Mouse (Mus musculus) left cerebral cortex, postnatal 14 days (tissue): ENCODE data around the gene Ddit4. TPM values are rescaled to one million over a fixed set of nuclear protein-coding genes. Genes with fewer than 3 reads are reported as not detected.
A peak's percentile ranks its signal among the peaks of the same experiment; 100 is the strongest.
"Not testable (repeated sequence)": the region's sequence is repeated elsewhere in the genome, so short reads cannot be mapped to it uniquely, and the experiment has no call there.

Experiments used
- DNase-seq, 2 experiments: peaks; one replicate each; pipeline ENCODE4 v3.0.0; 2021 to 2022; ENCODE audit warnings: low spot score in 2 of 2, mixed read lengths in 1 of 2
- intact Hi-C: fragments of 180-260 bp; cut with DNase I; formaldehyde crosslinking; loops from one replicate; pipeline ENCODE4 v1.15.1; 2025
- long read RNA-seq, 2 experiments: library from polyadenylated mRNA; stranded (forward); transcript quantifications; one replicate each; pipeline ENCODE4 v2.0.0; 2021
- total RNA-seq, 2 experiments: library from RNA; stranded (reverse); gene quantifications; 2 replicates each; pipeline ENCODE4 v1.2.3; 2021

The Ddit4 gene
- total RNA-seq = 10 to 100 TPM; 52.5 to 76.3 TPM
- long read RNA-seq, experiment 1, partial matches to known transcripts = 0 of 2 reads
- long read RNA-seq, experiment 1, other reads (novel, unspliced or antisense) = 1 of 2 reads
- long read RNA-seq, experiment 2, partial matches to known transcripts = 0 of 7 reads
- long read RNA-seq, experiment 2, other reads (novel, unspliced or antisense) = 3 of 7 reads

DNA sequence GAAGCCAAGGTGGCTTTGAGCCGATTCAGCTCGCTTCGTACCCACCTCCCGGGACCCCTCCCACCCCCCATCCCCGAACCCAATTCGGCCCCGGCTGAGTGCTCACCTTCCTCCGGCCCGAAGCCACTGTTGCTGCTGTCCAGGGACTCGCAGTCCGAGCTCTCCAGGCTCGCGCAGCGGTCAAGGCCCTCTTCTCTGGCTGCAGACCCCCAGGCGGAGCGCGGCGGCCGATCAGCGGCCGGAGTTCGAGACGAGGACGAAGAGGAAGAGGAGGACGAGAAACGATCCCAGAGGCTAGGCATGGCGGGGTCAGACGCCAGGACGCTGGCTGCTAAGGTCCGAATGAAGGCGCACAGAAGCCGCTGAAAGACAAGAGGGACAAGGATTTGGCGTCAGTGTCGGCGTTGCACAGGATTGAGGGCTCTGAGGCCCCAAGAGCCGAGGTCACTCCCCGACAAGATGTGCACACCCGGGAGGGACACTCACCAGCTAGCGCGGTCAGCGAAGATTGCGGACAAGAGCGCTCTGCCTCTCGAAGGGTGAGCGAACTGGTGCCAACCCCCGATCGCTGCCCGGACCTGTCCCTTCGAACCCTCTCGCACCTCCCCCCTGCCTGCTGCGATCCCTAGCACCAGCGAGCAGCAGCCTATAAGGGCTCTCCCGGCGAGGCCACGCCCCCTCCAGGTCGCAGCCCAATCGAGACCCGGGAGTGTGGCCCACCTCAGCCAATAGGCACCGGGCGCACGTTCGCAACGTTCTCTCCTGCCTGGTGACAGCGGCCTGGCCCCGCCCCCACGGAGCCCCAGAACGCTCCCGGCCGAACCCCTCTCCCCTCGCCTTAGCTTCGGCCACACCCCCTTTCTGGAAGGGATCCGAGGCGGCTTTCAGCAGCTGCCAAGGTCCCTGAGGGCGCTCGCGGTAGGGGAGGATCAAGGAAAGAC lies at the start of gene Ddit4:
Gene Ddit4 (minus strand): TSS at position 624 of the 941 bp plus-strand sequence.
- peak; percentile 100 for DNase-seq
- intact Hi-C loops = no loop called here

DNA sequence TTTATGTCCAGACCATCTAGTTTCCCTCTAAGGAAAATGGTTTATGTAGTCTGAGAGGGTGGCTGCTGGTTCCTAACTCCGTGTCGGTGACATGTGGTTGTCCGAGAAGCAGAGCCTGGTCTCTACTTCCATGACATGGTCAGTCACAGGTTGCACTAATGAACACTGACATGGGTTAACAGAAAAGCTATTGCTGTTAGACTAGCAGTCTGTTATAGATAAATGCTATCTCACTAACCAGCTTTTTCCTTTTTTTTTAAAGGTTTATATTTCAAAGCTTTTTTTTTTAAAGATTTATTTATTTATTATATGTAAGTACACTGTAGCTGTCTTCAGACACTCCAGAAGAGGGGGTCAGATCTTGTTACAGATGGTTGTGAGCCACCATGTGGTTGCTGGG lies 47.4 kb upstream of the Ddit4 start:
- intact Hi-C loops = loop anchor here (10.0 kb wide), 1 partner anchor 246 kb away; no protein-coding TSS in a partner anchor
- DNase-seq = no peak

DNA sequence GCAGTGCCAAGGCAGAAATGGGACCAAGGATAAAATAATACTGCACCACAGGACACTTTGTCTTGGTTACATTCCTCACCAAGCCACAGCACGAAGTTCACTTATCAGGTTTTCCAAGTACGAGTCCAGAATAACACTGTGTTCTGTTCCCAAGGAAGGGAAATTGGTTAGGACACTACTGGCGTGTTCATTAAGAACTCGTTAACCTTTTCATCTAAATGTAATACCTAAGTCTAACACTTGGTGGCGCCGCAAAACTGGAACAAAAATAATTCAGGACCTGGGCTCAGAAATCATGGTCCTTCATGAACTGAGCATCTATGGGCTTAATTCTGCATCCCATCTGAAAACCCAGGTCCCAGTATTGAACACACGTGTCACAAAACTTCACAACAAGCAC lies 46.0 kb upstream of the Ddit4 start:
- DNase-seq = peak; percentile 79 to 85
- intact Hi-C loops = loop anchor here (10.0 kb wide), 1 partner anchor 247 kb away; no protein-coding TSS in a partner anchor

- intact Hi-C loops = loop anchor here (10.0 kb wide), 1 partner anchor 249 kb away; no protein-coding TSS in a partner anchor
- DNase-seq = no peak
Measured at GRCm38 (mm10) chr10:59995889-59996288, 44.3 kb upstream of the Ddit4 start.

DNA sequence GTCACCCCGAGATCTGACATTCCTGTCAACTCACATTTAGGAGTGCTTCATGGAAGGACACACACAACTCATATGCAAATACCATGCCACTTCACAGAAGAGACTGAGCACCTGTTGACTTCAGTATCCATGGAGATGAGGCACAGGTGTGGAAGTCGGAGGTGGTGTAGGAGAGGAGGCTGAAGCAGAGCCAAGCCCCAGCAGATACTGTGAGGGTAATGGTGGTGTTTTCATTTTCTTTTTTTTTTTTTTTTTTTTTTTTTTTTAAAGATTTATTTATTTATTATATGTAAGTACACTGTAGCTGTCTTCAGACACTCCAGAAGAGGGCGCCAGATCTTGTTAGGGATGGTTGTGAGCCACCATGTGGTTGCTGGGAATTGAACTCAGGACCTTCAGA lies 42.2 kb upstream of the Ddit4 start:
- DNase-seq = not testable (repeated sequence)

DNA sequence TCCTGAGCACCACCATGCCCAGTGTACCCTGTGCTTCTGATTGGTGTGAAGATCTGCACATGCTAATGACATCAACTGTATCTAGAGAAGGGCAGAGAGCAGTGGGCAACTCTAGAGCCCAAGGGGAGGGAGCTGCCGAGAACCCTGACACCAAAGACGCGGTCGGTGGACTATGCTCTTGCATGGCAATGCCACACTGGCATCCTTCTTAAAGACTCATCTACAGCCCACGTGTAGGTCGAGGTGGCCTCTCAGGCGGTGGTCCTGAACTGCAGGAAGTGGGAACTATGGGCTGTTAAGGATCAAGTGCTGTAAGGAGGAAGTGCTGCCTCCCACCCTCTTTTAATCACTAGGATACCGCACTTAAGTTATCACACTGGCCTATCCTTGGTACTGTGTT lies 40.4 kb upstream of the Ddit4 start:
- DNase-seq = no peak
- intact Hi-C loops = loop anchor here (10.0 kb wide), 1 partner anchor 253 kb away; no protein-coding TSS in a partner anchor

More for the DNA sequence above, 42.2 kb upstream of the Ddit4 start:
- intact Hi-C loops = loop anchor here (10.0 kb wide), 1 partner anchor 251 kb away; no protein-coding TSS in a partner anchor

DNA sequence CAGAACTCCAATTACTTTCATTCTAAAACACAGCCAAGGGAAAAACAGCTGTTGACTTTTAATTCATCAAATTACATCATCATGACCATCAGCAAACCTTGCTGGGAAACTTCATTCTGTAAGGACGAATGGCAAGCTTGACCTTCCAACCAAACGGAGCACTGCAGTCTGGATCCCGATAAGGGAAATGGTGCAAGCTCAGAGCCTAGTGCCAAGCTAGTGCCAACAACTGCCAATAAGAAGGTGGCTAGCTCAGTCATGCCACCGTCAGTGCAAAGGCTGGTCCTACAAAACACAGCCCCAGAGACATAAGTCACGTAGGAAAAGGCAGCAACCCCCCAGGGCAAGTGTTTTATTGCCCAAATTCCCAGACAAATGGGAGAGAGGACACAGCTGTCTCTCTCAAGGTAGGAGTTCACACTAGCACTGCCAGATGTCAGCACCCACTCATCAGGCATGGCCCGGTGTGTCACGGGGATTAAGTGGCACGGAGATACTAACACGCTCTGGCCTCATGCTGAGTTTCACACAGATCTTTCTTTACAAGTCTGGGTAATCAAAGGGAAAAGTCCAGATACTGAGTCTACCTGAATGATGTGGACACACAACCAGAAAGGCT lies 39.7 kb upstream of the Ddit4 start:
- no peak for DNase-seq
- intact Hi-C loops = loop anchor here (10.0 kb wide), 1 partner anchor 253 kb away; no protein-coding TSS in a partner anchor

DNA sequence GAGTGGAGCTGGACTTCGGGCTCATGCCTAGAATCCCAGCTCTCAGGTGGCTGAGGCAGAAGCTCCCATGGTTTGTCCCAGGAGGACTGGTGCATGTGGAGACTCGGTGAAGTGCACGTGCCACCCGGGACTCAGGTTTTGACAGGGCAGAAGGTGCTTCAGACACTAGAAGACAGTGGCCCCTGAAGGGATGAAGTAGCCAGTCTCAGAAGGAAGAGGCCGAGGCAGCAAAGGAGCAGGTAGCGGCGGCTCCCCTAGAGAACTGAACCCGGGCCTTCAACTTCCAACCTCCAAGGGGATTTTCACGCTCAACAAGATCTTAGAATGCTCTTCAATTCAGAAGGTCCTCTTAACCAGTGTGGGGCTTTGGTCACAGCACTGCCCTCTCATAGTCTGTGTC lies 38.8 kb upstream of the Ddit4 start:
- intact Hi-C loops = loop anchor here (10.0 kb wide), 1 partner anchor 254 kb away; no protein-coding TSS in a partner anchor
- DNase-seq = no peak

GRCm38 (mm10) chr10:59988036-59988435 lies 36.4 kb upstream of the Ddit4 start:
- intact Hi-C loops = no loop called here
- DNase-seq = no peak

GRCm38 (mm10) chr10:59982379-59982873 lies 30.8 kb upstream of the Ddit4 start:
- no peak for DNase-seq
- intact Hi-C loops = loop anchor here (5.0 kb wide), 1 partner anchor 90 kb away; no protein-coding TSS in a partner anchor

DNA sequence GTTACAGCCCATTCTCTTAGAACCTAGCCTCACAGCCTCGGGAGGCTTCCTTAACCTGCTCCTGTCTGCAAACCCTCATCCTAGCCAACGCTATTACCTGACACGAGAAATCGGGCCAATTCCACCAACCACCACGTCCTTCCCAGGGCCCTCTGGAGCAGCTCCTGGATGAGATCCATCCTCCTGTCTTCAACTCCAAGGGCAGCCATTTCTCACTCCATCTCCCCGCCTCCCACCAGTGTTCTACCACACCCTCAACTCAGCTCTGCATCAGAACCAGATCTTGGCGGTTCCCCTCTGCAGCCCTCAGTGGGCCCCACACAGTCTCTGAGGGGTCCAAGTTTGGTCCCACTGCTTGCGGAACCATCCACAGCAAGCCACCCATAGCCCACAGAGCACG lies 30.2 kb upstream of the Ddit4 start:
- intact Hi-C loops = loop anchor here (5.0 kb wide), 1 partner anchor 89 kb away; no protein-coding TSS in a partner anchor
- no peak for DNase-seq

DNA sequence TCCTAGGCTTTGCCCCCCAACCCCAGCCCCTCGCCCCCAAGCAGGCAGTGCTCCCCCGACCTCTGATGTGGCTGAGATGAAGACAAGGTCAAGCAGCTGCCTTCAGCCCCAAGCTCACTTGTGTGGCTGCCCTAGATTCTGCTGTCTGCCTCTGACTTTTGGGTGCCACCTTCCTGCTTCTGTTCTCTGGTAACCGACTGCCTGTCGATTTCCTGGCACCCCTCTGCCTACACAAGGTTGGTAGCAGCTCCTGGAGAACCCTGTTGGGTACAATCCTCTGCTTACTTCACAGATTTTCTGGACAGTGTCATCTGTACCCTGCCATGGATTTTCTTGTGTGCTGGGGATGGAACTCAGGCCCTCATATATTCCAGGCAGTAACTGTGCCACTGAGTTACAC lies 29.7 kb upstream of the Ddit4 start:
- intact Hi-C loops = loop anchor here (5.0 kb wide), 1 partner anchor 89 kb away; no protein-coding TSS in a partner anchor
- no peak for DNase-seq

GRCm38 (mm10) chr10:59980815-59981244 lies 29.2 kb upstream of the Ddit4 start:
- no peak for DNase-seq
- intact Hi-C loops = loop anchor here (5.0 kb wide), 1 partner anchor 89 kb away; no protein-coding TSS in a partner anchor

DNA sequence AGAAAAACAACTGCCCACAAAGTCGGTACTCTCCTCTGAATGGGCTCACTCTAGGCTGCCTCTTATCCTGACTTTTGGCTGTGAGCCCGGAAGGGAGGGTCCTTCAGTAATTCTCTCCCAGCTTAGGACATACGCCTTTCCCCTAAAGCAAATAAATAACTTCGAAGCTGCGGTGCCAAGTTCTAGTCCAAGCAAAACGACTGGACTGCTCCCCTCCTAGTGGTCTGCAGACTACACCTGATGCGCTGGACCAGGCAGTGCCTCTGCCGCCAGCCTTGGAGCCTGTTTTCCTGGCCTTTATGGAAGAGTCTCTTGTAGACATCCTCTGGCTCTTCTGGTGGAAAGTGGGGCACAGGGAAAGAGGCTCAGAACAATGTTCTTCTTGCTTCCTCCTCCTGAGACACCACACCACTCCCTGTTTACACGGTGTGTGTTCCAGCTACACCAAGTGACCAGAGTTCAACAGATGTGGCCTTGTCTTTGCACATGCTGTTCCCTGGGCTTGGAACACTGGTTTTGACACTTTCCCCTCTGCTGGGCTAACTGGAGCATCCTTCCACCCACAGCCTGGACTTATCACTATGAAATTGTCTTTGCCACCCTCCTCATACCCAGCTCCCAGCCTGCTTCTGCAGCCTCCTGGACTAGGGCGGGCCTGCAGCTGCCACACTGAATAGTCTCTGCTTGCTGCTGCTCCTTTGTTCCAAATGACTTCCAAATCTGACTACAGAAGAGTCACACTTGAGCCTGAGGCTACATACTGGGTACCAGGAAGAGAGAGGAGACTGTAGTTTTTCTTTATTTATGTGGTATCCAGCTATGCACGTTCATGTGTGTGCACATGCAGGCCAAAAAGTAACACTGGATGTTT lies 27.5 kb upstream of the Ddit4 start:
- peak in 1 of 2 experiments; percentile 62 for DNase-seq
- intact Hi-C loops = no loop called here

- DNase-seq = no peak
- intact Hi-C loops = no loop called here
Measured at GRCm38 (mm10) chr10:59978401-59978800, 26.8 kb upstream of the Ddit4 start.

GRCm38 (mm10) chr10:59977715-59978343 lies 26.2 kb upstream of the Ddit4 start:
- intact Hi-C loops = no loop called here

GRCm38 (mm10) chr10:59977141-59977540 lies 25.5 kb upstream of the Ddit4 start:
- no peak for DNase-seq
- intact Hi-C loops = no loop called here

More at GRCm38 (mm10) chr10:59977715-59978343, 26.2 kb upstream of the Ddit4 start:
- no peak for DNase-seq

- intact Hi-C loops = no loop called here
- DNase-seq = no peak
Measured at GRCm38 (mm10) chr10:59974786-59975185, 23.2 kb upstream of the Ddit4 start.
